Mouse (Mus musculus) MEL (cell line): ENCODE measurements at regions not wholly inside any gene's neighbourhood (a gene's known extent, or its start where the extent isn't known, plus 50 kb on each side); places are given as distances from the start of the nearest gene placed in this dataset.

ENCODE experiments used
- POLR2A ChIP-seq, 2 experiments: IDR thresholded peaks; 2 replicates each; pipeline ENCODE4 v1.6.1; 2011 to 2012; ENCODE audit warnings: low read length in 2 of 2, mild to moderate bottlenecking in 2 of 2, control low read depth in 1 of 2, improper control_type of control experiment in 1 of 2, low read depth in 1 of 2, moderate library complexity in 1 of 2; ENCODE audit not compliant: control insufficient read depth in 1 of 2, insufficient read depth in 1 of 2, poor library complexity in 1 of 2
- SIN3A ChIP-seq: IDR thresholded peaks from 2 replicates; pipeline ENCODE4 v1.6.1; 2012; ENCODE audit warnings: low read length, improper control_type of control experiment, inconsistent platforms

- no peak for TF ChIP-seq SIN3A
- TF ChIP-seq POLR2A (IDR thresholded peaks at IDR 0.05; ENCODE audit: control insufficient read depth in 1 of 2, insufficient read depth in 1 of 2, low read depth in 1 of 2, low read length in 2 of 2, poor library complexity in 1 of 2), result no peak
These were observed 407.4 kb upstream of the Lmcd1 start for GRCm38 (mm10) chr6:111866101-111866598.
